Mouse (Mus musculus) intestine, embryonic 15.5 days (tissue): ENCODE data around the gene Tmem44. TPM values are rescaled to one million over a fixed set of nuclear protein-coding genes. Genes with fewer than 3 reads are reported as not detected.
"Not testable (repeated sequence)": the region's sequence is repeated elsewhere in the genome, so short reads cannot be mapped to it uniquely, and the experiment has no call there.

ENCODE experiments used
- ATAC-seq: fragments of 200-750 bp; cut with Nextera tagmentation; 2 replicates; pipeline ENCODE4 v1.8.0; 2017; ENCODE audit warnings: moderate TSS enrichment, moderate library complexity
- H3K27ac ChIP-seq: fragments of 300-500 bp; sonication (generic); 2 replicates; pipeline ENCODE4 v1.5.1; 2015; ENCODE audit warnings: mild to moderate bottlenecking, inconsistent platforms
- H3K27me3 ChIP-seq: fragments of 300-500 bp; sonication (generic); replicated peaks from 2 replicates; pipeline ENCODE4 v1.6.1; 2015; ENCODE audit warnings: inconsistent platforms
- H3K36me3 ChIP-seq: fragments of 300-500 bp; sonication (generic); 2 replicates; pipeline ENCODE4 v1.6.1; 2015; ENCODE audit warnings: inconsistent platforms
- H3K4me1 ChIP-seq: fragments of 300-500 bp; sonication (generic); replicated peaks from 2 replicates; pipeline ENCODE4 v1.6.1; 2015; ENCODE audit warnings: inconsistent platforms
- H3K4me2 ChIP-seq: fragments of 300-500 bp; sonication (generic); replicated peaks from 2 replicates; pipeline ENCODE4 v1.6.1; 2015; ENCODE audit warnings: mild to moderate bottlenecking, inconsistent platforms
- H3K4me3 ChIP-seq: fragments of 300-500 bp; sonication (generic); replicated peaks from 2 replicates; pipeline ENCODE4 v1.5.1; 2015; ENCODE audit warnings: inconsistent platforms
- H3K9ac ChIP-seq: fragments of 300-500 bp; sonication (generic); 2 replicates; pipeline ENCODE4 v1.6.1; 2015; ENCODE audit warnings: inconsistent platforms
- H3K9me3 ChIP-seq: fragments of 300-500 bp; sonication (generic); 2 replicates; pipeline ENCODE4 v1.6.1; 2016; ENCODE audit warnings: inconsistent platforms
- WGBS: fragments of 180-500 bp; shearing (Covaris S2); methylation state at CpG from one replicate; pipeline ENCODE4 v1.1.7; 2015; 5-methylcytosine and 5-hydroxymethylcytosine counted together
- polyA plus RNA-seq: library from polyadenylated mRNA; unstranded; fragments of >200 nt; fragmentation: Nextera tagmentation; extraction: Ambion mirVana; gene quantifications from 2 replicates; pipeline ENCODE4 v1.2.1, GENCODE M21; 2015

The Tmem44 gene
- polyA plus RNA-seq, 1 experiment from 2014 or later = 9.1 TPM

GRCm38 (mm10) chr16:30475633-30476461, 74.8 kb downstream of the Tmem44 start:
- ATAC-seq = no peak; the same call in 1 of the 2 replicates
- no peak overlapping the region for H3K9ac ChIP-seq
- no peak overlapping the region for H3K27ac ChIP-seq
- no peaks in the 10 kb centered on the region for H3K4me1 ChIP-seq
- no peaks in the 10 kb centered on the region for H3K9me3 ChIP-seq
- no peaks in the 10 kb centered on the region for H3K36me3 ChIP-seq
- H3K27me3 ChIP-seq = no peaks in the 10 kb centered on the region
- H3K4me2 ChIP-seq = no peak overlapping the region
- 65% methylated on average over 10 of the region's 10 CpGs for WGBS
- H3K4me3 ChIP-seq = no peak overlapping the region

GRCm38 (mm10) chr16:30472447-30472846, 78.2 kb downstream of the Tmem44 start:
- H3K9ac ChIP-seq = no peak overlapping the region
- H3K4me1 ChIP-seq = no peaks in the 10 kb centered on the region
- H3K4me2 ChIP-seq = 0 out of 2 replicates have a peak overlapping the region, but pooled peaks have one; percentile 3
- no peaks in the 10 kb centered on the region for H3K9me3 ChIP-seq
- H3K4me3 ChIP-seq = no peak overlapping the region
- H3K36me3 ChIP-seq = no peaks in the 10 kb centered on the region
- ATAC-seq = peak; percentile 16; the same call in 1 of the 2 replicates
- 45% methylated on average over 5 of the region's 5 CpGs for WGBS
- H3K27me3 ChIP-seq = no peaks in the 10 kb centered on the region
- H3K27ac ChIP-seq = peak overlapping the region; percentile 41; the same call in 1 of the 2 replicates

GRCm38 (mm10) chr16:30471912-30472311, 78.7 kb downstream of the Tmem44 start:
- peak; percentile 62 for ATAC-seq
- WGBS = 37% methylated on average over 2 of the region's 2 CpGs
- Histone ChIP-seq H3K36me3 (no peaks in the 10 kb centered on the region), H3K9me3 (no peaks in the 10 kb centered on the region), H3K27ac (peak overlapping the region; percentile 41), H3K4me3 (no peak overlapping the region), H3K9ac (no peak overlapping the region), H3K27me3 (no peaks in the 10 kb centered on the region), H3K4me2 (no peak overlapping the region), H3K4me1 (no peaks in the 10 kb centered on the region)

- no peaks in the 10 kb centered on the region for H3K4me1 ChIP-seq
- no peak overlapping the region for H3K4me3 ChIP-seq
- no peak for ATAC-seq
- no peak overlapping the region for H3K9ac ChIP-seq
- H3K27me3 ChIP-seq = no peaks in the 10 kb centered on the region
- no peaks in the 10 kb centered on the region for H3K9me3 ChIP-seq
- H3K36me3 ChIP-seq = no peaks in the 10 kb centered on the region
- 86% methylated on average over 6 of the region's 6 CpGs for WGBS
- no peak overlapping the region for H3K27ac ChIP-seq
- no peak overlapping the region for H3K4me2 ChIP-seq
Measured at GRCm38 (mm10) chr16:30468944-30469343, 81.7 kb downstream of the Tmem44 start.

GRCm38 (mm10) chr16:30465680-30466298, 84.9 kb downstream of the Tmem44 start:
- Histone ChIP-seq H3K27me3 (no peaks in the 10 kb centered on the region), H3K4me3 (no peak overlapping the region), H3K4me2 (no peak overlapping the region), H3K27ac (no peak overlapping the region), H3K36me3 (no peaks in the 10 kb centered on the region), H3K4me1 (no peaks in the 10 kb centered on the region), H3K9me3 (no peaks in the 10 kb centered on the region), H3K9ac (no peak overlapping the region)
- WGBS = 54% methylated on average over 5 of the region's 5 CpGs
- no peak for ATAC-seq

GRCm38 (mm10) chr16:30464742-30465141, 85.9 kb downstream of the Tmem44 start:
- not testable (repeated sequence) for H3K27me3 ChIP-seq, H3K4me2 ChIP-seq, H3K4me3 ChIP-seq, H3K4me1 ChIP-seq, H3K9ac ChIP-seq, H3K36me3 ChIP-seq, ATAC-seq, H3K27ac ChIP-seq, H3K9me3 ChIP-seq
- WGBS = 86% methylated on average over 3 of the region's 3 CpGs

Other genes starting within 250 kb of the Tmem44 start
- gene Gp5, start 240.1 kb downstream of the Tmem44 start, polyA plus RNA-seq = 0.46 and 0.59 TPM in 2 replicates
- gene Atp13a3, start 144.9 kb downstream of the Tmem44 start, polyA plus RNA-seq = 18.9 and 21.4 TPM in 2 replicates
- gene Lsg1, start 36.8 kb upstream of the Tmem44 start, polyA plus RNA-seq = 55.2 and 57.3 TPM in 2 replicates
- gene Fam43a, start 48.9 kb upstream of the Tmem44 start, polyA plus RNA-seq = 12.1 and 12.5 TPM in 2 replicates